Mouse (Mus musculus) heart, adult 2 months (tissue): ENCODE results near the gene Ring1.
A peak's percentile ranks its signal among the peaks of the same experiment; 100 is the strongest.

Experiments
- CTCF ChIP-seq: fragments of 200-600 bp; IDR thresholded peaks from 2 replicates; pipeline ENCODE4 v1.8.1; 2022; ENCODE audit warnings: antibody characterized with exemption, mild to moderate bottlenecking, moderate library complexity
- POLR2A ChIP-seq: fragments of 200-500 bp; IDR thresholded peaks from 2 replicates; pipeline ENCODE4 v1.6.1; 2011; ENCODE audit warnings: mild to moderate bottlenecking, low read depth, low read length, control low read depth; ENCODE audit not compliant: insufficient read depth

DNA sequence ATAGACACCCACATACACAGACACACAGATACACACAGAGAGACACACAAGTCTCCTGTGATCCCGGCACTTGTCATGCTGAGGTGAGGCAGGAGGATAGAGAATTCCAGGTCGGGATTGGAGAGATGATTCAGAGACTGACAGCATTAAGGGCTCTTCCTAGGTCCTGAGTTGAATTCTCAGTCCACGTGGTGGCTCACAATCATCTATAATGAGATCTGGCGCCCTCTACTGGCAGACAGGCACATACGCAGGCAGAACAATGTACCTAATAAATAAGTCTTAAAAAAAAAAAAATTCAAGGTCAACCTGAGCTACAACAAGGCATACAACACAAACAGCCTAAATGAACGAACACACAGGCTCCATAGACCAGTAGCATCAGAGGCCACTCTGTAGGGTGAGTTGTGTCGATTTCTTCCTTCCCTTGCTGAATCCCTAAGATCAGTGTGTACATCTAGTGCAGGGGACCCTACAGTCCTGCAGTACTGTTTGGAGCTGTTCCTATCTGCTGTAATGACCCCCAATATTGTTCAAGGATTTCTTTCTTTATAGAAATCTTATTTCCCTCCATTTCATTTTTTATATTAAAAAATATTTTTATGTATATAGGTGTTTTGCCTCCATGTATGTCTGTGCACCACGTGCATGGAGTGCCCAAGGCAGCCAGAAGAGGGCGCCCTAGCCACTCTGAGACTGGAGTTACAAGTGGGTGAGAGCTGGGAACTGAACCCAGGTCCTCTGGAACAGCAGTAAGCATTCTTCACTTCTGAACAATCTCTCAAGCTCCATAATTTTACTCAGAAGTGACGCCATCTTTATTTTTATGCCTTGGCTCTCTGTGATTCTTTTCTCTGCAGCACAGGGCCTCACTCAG lies 32.5 kb downstream of the Ring1 start:
- TF ChIP-seq CTCF (peak; percentile 83), POLR2A (no peak)
